Mouse (Mus musculus): ENCODE measurements around the gene Actrt2.

The Actrt2 gene

DNA sequence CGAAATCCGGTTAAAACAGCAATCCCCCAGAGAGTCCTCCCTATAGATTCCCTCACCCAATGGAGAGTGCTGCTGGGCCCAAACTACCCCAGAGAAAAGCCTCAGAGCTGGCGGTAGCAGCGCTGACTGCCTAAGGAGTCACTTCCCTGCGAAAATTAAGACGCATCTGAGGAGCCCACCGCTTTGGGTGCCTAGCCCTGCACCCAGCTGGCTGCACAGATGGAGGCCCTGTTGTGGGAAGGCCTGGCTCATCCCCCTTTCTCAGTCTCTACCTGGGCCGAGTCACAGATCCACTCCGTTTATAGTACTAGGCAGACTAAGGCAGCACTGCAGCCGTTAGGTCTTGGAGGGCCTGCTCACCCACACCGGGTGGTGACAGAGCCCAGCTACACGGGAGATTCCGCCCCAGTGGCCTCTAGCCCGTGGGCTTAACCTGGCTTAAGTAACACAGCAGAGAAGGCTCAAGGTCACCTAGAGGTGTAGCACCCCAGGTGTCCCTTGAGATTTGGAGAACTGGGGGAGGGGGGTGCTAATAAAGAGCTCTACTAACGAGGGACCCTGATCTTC, 29.3 kb downstream of the Actrt2 start:
- DNase-seq (ENCODE audit: low spot score), result no peak

DNA sequence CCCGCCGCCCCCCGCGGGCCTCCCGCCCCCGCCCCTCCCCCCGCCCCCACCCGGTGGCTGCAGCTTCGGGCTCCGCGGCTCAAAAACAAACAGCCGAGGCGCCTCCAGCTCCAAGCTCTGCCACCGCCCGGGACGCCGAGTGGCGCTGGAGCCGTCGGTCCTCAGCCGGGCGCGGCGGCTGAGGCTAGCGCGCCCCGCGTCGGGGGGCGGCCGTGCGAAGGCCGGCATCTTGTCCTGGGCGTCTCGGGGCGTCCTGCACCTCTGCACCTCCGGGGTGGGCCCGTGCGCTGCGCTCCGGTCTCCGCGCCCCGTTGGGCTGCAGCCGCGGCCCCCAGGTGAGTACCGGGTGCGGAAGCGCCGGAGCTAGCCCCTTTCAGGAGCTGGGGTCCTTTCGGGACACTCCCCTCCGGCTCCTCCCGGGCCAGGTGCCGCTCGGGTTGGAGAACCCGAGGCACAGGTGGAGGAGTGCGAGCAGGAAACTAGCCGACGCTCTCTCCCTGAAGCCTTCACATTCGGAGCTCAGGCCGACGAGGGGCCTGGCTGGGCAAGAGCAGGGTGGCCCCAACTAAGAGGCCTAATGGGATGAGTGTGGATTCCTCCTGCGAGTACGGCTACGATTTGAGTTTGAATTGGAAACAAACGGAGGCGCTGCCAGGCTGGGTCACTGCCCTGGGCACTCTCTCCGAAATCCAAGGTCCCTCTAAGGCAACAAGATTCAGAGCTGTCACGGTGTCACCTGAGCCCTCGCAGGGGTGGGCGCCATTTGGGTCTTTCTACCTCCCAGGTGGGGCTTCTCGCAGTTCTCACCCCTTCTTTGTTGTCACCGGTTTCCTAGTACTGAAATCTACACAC, 30.0 kb downstream of the Actrt2 start:
- DNase-seq (ENCODE audit: low spot score), result no peak

DNA sequence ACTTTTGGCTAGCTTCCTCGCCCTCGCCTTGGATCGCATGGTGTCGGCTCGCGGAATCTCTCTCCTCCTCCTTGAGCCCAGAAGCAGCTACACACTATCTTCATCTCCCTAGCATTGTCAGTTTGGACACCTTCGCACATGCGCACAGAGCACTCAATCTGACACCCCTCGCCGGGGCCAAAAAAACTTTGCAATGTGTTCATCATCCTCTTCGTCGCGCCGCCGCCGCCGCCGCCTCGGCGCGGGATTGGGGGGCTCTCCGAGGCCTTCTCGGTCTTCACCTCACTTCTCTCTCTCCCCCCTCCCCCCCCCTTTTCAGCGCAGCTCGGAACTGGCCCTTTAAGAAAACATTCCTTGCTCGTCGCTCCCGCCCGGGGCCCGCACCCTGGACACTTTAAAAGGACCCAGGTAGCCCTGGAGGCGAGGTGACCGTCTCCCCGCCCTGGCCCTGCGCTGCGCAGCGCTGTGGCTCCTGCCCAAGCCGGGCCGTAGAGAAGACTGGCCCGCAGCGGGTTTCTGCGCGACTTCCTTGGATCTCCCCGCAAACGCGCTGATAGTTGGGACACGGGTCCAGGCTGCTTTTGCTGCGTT, 30.9 kb downstream of the Actrt2 start, which contains the start of gene Prdm16:
TSS of gene Prdm16 (minus strand) at position 153 of the 591 bp plus-strand sequence.
- no peak for DNase-seq (ENCODE audit: low spot score)

DNA sequence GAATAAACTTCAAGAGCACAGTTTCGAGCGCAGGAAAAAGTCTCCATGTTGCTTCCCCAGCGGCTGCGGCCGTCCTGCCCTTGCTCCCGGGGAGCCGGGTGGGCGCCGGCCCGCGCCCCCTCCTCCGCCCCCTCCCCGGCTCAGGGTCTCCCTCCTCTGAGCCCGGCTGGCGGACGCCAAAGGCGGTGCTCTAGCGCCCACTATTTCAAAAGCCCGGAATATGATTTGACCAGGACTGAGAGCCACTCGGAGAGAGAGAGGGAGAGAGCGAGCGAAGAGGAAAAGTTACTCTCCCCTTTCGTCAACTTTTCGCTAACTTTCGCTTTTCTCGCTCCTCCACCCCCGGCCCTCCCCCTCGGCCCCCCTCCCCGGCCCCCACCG, 31.6 kb downstream of the Actrt2 start:
- no peak for DNase-seq (ENCODE audit: low spot score)

DNA sequence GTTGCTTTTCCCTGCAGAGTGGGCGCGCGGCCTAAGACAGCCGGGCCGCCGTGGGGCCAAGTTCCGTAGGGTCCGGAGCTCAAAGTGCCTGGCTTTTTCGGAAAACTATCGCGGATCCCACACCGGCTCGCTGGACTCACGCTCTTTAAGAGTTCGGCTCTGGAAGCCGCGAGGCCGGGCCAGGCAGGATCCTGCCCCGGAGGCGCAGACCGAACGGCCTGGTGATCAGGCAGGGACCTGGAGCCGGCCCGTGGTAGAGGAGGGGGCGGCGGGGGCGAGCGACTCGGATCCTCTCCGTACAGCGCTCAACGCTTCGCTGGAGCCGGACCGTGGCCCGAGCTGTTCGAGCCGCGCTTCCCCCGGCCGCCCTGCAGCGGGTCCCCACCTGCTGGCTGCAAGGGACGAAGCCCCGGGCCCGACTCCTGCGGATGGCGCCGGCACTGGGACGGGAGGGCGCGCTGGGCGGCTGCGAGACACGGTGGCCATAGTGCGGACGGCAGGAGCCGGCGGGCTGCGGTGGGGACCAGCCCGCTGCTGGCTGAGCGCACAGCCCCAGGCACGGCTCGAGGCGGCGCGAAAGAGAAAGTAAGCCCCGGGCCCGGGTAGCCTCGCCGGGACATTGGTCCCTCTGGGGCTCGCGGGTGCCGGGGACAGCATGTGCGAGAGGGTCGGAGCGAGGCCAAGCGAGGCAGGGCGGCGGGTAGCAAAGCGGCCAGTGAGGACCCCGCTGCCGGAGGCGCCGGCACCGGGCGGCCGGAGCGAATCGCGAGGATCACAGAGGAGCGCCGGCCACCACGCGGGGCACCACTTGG, 32.2 kb downstream of the Actrt2 start:
- no peak for DNase-seq (ENCODE audit: low spot score)

DNA sequence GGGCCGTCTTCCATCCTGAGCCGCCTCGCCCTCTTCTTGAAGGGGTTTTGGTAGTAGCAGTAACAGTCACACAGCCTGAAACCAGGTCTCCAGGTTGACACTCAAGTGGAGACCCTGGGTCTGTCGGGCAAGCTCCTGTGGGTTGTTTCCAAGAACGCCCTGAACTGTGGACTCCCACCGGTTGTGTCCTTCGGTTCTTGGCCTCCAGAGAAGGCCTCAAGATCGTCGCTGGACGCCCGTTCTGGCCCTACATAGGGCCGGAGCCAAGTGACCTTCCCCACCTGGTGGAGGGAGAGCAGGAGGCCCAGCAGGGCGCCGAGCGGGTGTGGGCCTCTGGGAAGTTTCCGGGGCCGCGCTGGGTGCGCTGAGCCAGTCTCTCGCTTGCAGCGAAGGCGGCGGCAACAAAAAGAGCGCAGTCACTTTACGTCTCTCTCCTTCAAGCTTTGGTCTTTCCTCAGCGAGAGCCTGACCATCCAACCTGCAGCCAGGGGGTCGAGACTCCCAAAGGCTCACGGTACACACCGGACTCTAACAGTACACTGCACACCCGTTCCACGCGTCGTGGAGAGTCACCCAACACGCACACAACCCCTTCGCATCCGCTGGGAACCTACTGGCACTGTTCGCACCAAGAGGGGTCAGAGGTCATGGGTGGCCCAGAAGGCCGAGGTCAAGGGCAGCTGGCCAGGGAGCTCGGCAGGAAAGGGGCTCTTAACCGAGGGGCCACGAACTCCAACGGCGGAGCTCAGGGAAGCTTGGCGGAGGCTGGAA, 33.0 kb downstream of the Actrt2 start:
- no peak for DNase-seq (ENCODE audit: low spot score)

DNA sequence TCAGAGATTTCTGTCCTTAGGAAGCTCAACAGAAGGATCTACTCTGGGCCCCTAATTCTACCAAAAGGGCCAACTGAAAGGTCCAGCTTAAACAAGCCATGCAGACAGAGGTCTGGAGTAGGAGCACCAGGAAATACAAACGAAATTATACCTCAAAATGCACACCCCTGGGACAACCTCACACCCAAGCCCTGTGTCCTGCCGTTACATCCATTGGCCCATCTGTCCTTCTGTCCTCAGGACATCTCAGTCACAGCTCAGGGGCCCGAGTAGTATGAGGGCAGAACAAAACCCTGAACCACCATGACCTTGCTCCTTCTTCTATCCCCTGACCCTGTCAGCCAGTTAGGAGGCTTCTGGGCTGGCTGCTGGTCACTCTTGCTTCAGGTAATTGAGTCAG, 33.7 kb downstream of the Actrt2 start:
- no peak for DNase-seq (ENCODE audit: low spot score)

DNA sequence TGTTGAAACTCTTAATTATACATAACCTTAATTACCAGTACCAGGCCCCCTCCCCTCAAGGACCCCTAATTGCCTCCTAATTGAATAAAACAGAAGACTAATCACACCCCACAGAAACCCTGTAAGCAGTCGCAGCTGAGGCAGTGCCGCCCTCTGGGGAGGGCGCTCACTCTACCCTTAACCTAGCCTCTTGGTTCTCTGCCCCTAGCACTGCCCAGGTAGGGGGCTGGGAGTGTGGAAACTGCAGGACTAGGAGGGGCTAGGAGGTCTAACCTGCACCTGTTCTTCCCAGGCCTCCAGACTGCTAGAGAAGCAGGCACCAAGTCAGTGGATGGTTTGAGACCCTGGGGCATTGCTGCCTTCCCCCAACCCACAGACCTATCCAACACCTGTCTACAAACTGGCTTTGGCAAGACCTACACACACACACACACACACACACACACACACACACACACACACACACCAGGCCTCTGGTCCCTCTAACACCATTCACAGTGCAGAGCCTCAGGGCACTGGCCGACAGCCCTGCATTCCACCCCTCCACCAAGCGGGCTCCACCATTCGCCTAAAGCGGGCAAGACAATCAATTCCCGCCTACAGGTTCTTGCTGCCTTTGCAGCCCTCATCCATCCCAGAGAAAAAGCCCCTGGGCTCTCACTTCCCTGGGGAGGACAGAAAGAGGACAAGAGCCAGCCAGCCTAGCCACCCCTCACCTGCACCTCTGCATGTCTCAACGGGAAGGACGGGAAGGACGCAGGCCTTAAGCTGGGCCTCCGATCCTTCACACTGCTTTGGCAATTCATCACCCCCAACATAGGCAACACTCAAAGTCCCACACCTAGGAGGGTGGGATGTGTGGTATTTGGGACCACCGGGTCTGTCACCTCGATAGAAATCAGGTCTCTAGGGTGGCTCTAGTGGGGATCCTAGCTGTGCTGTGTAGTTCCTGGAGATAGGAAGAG, 34.6 kb downstream of the Actrt2 start:
- DNase-seq (ENCODE audit: low spot score), result no peak

DNA sequence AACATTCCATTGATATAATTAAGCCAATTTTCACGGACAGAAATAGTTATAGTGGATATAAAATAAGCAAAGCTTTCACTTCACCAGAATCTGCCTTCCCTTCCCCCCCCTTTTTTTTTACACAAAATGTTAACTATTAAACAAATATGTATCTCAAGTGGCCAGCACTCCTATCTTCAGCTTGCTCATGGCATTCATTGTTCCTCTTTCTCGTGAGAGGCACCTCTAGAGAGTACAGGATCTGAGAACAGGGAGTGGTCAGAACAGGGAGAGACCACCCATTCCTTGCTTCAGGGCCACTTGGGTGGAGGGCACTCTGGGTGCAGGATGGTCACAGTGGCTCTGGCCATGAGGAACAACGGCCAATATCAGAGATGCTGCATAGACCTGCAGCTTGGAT, 36.9 kb downstream of the Actrt2 start:
- no peak for DNase-seq (ENCODE audit: low spot score)

DNA sequence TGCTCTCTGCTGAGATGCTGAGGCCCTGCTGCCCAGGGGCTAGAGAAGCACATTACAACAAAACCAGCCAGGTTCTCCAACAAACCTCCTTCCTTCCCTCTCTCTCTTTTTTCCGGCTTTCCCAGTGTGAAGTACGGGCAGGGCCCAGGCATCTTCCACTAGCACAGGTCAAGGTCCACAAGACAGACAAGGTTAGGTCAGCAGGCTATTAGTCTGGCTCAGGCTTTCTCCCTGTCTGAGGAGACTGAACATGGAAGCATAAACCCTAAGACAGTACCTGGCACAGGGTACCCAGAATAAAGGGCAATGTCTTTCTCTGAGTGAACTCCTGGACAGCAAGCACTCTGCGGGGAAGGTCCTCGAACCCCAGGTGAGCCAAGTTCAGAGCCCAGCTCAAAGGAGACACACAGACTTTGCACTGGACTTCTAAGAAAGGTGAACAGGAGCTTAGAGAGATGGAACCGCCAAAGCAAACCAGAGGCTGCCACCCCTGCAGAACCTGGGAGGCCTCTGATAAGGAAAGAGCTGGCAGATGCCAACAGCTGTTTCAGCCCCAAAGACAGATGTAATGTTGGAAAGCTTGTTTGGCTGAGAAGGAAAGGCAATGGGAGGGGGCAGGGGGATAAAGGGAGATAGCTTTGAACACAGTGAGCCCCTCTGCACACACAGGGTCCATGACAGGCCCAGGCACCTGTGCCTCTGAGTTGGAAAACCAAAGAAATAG, 40.1 kb downstream of the Actrt2 start:
- no peak for DNase-seq (ENCODE audit: low spot score)

DNA sequence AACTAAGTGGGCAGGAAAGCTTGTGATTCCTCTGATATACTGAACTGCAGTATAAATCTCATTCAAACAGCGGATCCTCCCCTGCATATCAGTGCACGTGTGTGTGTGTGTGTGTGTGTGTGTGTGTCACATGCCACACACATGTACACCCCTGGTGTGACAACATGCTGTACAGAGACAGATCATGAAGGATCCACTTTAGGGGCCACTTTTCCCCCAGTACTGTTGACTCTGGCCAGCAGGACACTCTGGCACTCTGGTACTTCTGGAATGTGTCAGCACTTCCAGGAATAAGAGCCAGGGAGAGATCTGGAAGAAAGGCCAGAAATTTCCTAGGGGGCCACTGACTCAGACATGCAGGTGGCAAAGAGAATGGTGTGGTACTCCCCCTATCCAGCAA, 41.4 kb downstream of the Actrt2 start:
- DNase-seq (ENCODE audit: low spot score), result no peak

DNA sequence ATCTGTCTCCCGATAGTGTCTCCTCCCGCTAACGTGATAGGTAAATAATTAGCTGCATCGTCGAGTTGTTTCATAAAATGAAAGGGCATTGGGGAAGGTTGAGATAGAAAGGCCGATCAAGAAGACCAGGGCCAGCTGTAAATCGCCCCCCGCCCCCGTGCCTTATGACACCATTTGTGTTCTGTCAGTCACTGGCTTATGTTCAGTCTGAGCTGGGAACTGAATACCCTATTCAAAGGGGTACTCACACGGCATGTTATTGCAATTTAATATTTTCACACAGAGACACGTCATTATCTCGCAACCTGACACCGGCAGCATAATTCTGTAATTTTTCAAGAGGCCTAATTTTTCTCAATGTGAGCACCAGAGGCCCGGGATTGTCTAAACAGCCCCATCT, 42.0 kb downstream of the Actrt2 start:
- DNase-seq (ENCODE audit: low spot score), result no peak

DNA sequence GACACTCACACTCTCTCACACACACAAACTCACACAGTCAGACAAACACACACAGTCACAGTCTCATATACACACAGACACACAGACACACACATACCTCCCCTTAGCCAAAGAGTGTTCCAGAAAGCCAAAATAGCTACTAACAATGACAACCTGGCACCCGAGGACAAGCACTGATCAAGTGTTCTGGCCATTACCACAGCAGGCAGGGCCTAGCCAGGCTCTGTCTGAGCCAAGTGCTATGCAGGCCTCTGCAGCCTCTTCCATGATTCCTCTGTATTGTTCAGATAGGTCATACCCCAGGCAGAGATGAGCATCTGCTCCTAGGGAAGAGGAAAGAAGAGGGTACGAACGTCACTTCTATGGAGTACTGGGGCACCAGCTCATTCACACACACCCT, 44.4 kb downstream of the Actrt2 start:
- DNase-seq (ENCODE audit: low spot score), result no peak

DNA sequence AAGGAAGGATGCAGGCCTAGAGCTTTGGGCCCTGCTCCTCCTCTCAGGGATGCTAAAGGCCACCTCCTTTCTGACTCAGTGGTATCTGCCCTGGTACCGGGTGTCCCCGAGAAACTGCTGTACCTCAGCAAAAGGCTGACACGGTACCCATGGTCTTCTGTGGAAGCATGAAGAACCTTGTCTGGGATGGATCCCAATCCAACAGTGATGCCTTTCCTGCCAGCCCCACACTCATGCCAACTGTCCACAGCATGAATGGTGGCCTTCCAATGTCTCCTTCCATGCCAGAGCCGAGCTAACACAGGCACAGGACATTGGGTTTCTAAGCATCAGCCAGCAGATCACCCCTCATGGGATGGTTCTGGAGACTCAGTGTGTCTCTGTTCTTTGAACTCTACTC, 45.1 kb downstream of the Actrt2 start:
- no peak for DNase-seq (ENCODE audit: low spot score)
